Mouse (Mus musculus): Measurements from ENCODE around the gene Gnas.
"Not testable (repeated sequence)": the region's sequence is repeated elsewhere in the genome, so short reads cannot be mapped to it uniquely, and the experiment has no call there.

Gene Gnas

GRCm38 (mm10) chr2:174346999-174347668 lies 63.0 kb downstream of the Gnas start:
- in situ Hi-C loops (cut with MboI, MseI), result not testable (repeated sequence)

- in situ Hi-C loops (cut with MboI, MseI), result no loop called here
Measured at GRCm38 (mm10) chr2:174358516-174358915, 74.4 kb downstream of the Gnas start.

GRCm38 (mm10) chr2:174359656-174360055 lies 75.5 kb downstream of the Gnas start:
- in situ Hi-C loops (cut with MboI, MseI), result loop anchor here (10.0 kb wide), 1 partner anchor 155 kb away; no protein-coding TSS in a partner anchor

GRCm38 (mm10) chr2:174366571-174366970 lies 82.5 kb downstream of the Gnas start:
- in situ Hi-C loops (cut with MboI, MseI), result loop anchor here (10.0 kb wide), 1 partner anchor 162 kb away; no protein-coding TSS in a partner anchor

- in situ Hi-C loops (cut with MboI, MseI), result no loop called here
Measured at GRCm38 (mm10) chr2:174381021-174381420, 96.9 kb downstream of the Gnas start.

- in situ Hi-C loops (cut with MboI, MseI), result no loop called here
Measured at GRCm38 (mm10) chr2:174391936-174392335, 107.8 kb downstream of the Gnas start.

- in situ Hi-C loops (cut with MboI, MseI), result no loop called here
Measured at GRCm38 (mm10) chr2:174392554-174392953, 108.4 kb downstream of the Gnas start.

GRCm38 (mm10) chr2:174393383-174393782 lies 109.3 kb downstream of the Gnas start:
- in situ Hi-C loops (cut with MboI, MseI), result no loop called here

Measured in regulatory T cell (primary cell).